Mouse (Mus musculus): ENCODE measurements around the gene Csn3.

The Csn3 gene

GRCm38 (mm10) chr5:87925372-87925771 lies at the start of gene Csn3:
Gene Csn3 (plus strand): TSS chr5:87925579.
- DNase-seq (ENCODE audit: low spot score), result no peak

GRCm38 (mm10) chr5:87884729-87885128 lies 40.6 kb upstream of the Csn3 start, which contains the start of gene Odam:
Gene Odam (plus strand): TSS chr5:87885029.
- DNase-seq (ENCODE audit: low spot score), result no peak

- DNase-seq (ENCODE audit: low spot score), result no peak
Observed at GRCm38 (mm10) chr5:87931603-87932002, 6.2 kb downstream of the Csn3 start.

GRCm38 (mm10) chr5:87940752-87941151 lies 15.4 kb downstream of the Csn3 start:
- no peak for DNase-seq (ENCODE audit: low spot score)

GRCm38 (mm10) chr5:87942515-87942914 lies 17.1 kb downstream of the Csn3 start:
- no peak for DNase-seq (ENCODE audit: low spot score)

- no peak for DNase-seq (ENCODE audit: low spot score)
Observed at GRCm38 (mm10) chr5:87951836-87952235, 26.5 kb downstream of the Csn3 start.

GRCm38 (mm10) chr5:87969201-87969600 lies 43.8 kb downstream of the Csn3 start, which contains the start of the genes 2310003L06Rik and Gm28434:
Gene 2310003L06Rik (plus strand): TSS chr5:87969459.
Gene Gm28434 (plus strand): TSS chr5:87969517.
- no peak for DNase-seq (ENCODE audit: low spot score)

- DNase-seq (ENCODE audit: low spot score), result no peak
Observed at GRCm38 (mm10) chr5:87979139-87979538, 53.8 kb downstream of the Csn3 start, which contains the start of gene Cabs1. Gene Cabs1 (plus strand): TSS chr5:87979439.

Measured in MN1 (cell line).